25 mouse cellular contexts compared by ENCODE assay signal in the genomic region with DNA sequence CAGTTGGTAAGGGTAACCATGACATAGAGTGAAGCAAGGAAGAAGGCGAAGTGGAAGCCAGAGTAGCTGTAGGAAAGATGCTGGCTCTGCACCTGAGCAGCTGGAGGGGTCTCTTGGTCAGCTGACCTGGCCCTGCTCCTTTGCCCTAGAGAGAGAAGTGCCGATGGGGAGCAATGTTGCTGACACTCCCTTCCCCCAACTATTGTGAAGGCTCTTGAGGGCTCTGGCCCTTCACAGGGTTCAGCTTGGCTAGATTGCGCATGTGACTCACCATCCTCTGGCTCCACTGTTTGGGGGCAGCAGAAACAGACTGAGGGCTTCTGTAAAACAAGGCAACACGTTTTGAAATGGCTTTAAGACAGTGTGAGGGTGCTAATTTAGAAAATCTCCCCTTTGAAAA. TPM values are rescaled to one million over a fixed set of nuclear protein-coding genes. Genes with fewer than 3 reads are reported as not detected.
A peak's percentile ranks its signal among the peaks of the same experiment; 100 is the strongest.
DNase-seq lines count a peak whose midpoint lies in the region; ATAC-seq and TF ChIP-seq lines count a peak whose summit lies in the region.
"Had no signal": no experiment of that assay in that cellular context is flagged by ENCODE, and none has a peak within 500 bp of the region (broad histone marks: within the 10 kb centered on the region; RNA-seq: fewer than 3 reads in every experiment).

No protein-coding gene starts in this region.

- H3K9ac ChIP-seq in heart, embryonic 11.5 days (ENCODE audit: low read depth, low read length), result no peak overlapping the region
- H3K9ac ChIP-seq in limb, embryonic 15.5 days, result no peak overlapping the region
- H3K9ac ChIP-seq: embryonic facial prominence, embryonic 15.5 days; forebrain, embryonic 13.5 days; limb, embryonic 12.5 days; liver, embryonic 14.5 days; neural tube, embryonic 15.5 days had no signal

- WGBS in heart, embryonic 11.5 days (ENCODE audit: insufficient replicate concordance), result 58% methylated on average over 4 of the region's 4 CpGs
- WGBS in limb, embryonic 15.5 days, result 78% methylated on average over 4 of the region's 4 CpGs
- 90% methylated on average over 4 of the region's 4 CpGs for WGBS in limb, embryonic 10.5 days
- 86% methylated on average over 4 of the region's 4 CpGs for WGBS in macrophage (ENCODE audit: missing documents)

- H3K79me2 ChIP-seq in macrophage (ENCODE audit: inconsistent target), result peaks cover 46% of the 10 kb centered on the region

- TF ChIP-seq POLR2A in bone marrow macrophage, adult 2 months (IDR thresholded peaks at IDR 0.05; ENCODE audit: borderline replicate concordance, low read depth, low read length), result no peak

- H3K4me1 ChIP-seq in heart, embryonic 11.5 days (ENCODE audit: control insufficient read depth, insufficient read depth, low read length), result peaks cover 23% of the 10 kb centered on the region
- peaks cover 26% of the 10 kb centered on the region for H3K4me1 ChIP-seq in limb, embryonic 15.5 days
- H3K4me1 ChIP-seq in limb, embryonic 10.5 days, result peaks cover 33% of the 10 kb centered on the region
- peaks cover 32% of the 10 kb centered on the region for H3K4me1 ChIP-seq in bone marrow macrophage, adult 2 months (ENCODE audit: control insufficient read depth, insufficient read depth, low read length)

- H3K9me3 ChIP-seq in heart, embryonic 11.5 days (replicated peaks; ENCODE audit: control insufficient read depth, low read length), result no peaks in the 10 kb centered on the region
- no peaks in the 10 kb centered on the region for H3K9me3 ChIP-seq in limb, embryonic 15.5 days
- no peaks in the 10 kb centered on the region for H3K9me3 ChIP-seq in limb, embryonic 10.5 days (replicated peaks)
- H3K9me3 ChIP-seq: embryonic facial prominence, embryonic 15.5 days; forebrain, embryonic 13.5 days; G1E; limb, embryonic 12.5 days; neural tube, embryonic 15.5 days had no signal

- no peak for ATAC-seq in heart, embryonic 11.5 days (replicated peaks; ENCODE audit: insufficient number of reproducible peaks, low FRiP score, low TSS enrichment)
- no peak for ATAC-seq in limb, embryonic 15.5 days (ENCODE audit: insufficient number of reproducible peaks, low FRiP score, low TSS enrichment, low read depth)
- ATAC-seq: CD4-positive, CD25-positive, alpha-beta regulatory T cell, adult 4 months; forebrain, embryonic 13.5 days; hindbrain, postnatal 0 days had no signal

- DNase-seq in heart, postnatal 25 days (ENCODE audit: low spot score), result no peak
- DNase-seq in limb, embryonic 10.5 days (ENCODE audit: low spot score), result no peak
- no peak for DNase-seq in urinary bladder, adult 18-20 months (ENCODE audit: low spot score in 2 of 2)
- DNase-seq: cerebellum, postnatal 10 days; gastrocnemius, postnatal 36 days; kidney, adult 2 months; kidney, postnatal 36 days; layer of hippocampus, adult 9-11 months; lung, postnatal 10 days; right cerebral cortex, postnatal 25 days; thymus, adult 18-20 months had no signal

- no peak overlapping the region for H3K4me2 ChIP-seq in heart, embryonic 11.5 days
- H3K4me2 ChIP-seq in limb, embryonic 15.5 days, result no peak overlapping the region
- H3K4me2 ChIP-seq: embryonic facial prominence, embryonic 15.5 days; forebrain, embryonic 13.5 days; limb, embryonic 12.5 days; midbrain, embryonic 11.5 days; neural tube, embryonic 15.5 days had no signal

- intact Hi-C loops in heart, postnatal 25 days (cut with DNase I), result no loop called here

- peak overlapping the region; percentile 84; the same call in 1 of the 2 replicates for H3K27ac ChIP-seq in heart, embryonic 11.5 days (ENCODE audit: low read depth, low read length)
- H3K27ac ChIP-seq in limb, embryonic 15.5 days, result no peak overlapping the region
- no peak overlapping the region for H3K27ac ChIP-seq in limb, embryonic 10.5 days
- peak overlapping the region; percentile 51 for H3K27ac ChIP-seq in bone marrow macrophage, adult 2 months (ENCODE audit: insufficient read depth, low read depth, low read length)
- H3K27ac ChIP-seq in macrophage, result peak overlapping the region; percentile 32; the same call in 1 of the 2 replicates
- H3K27ac ChIP-seq: embryonic facial prominence, embryonic 15.5 days; forebrain, embryonic 13.5 days; hindbrain, postnatal 0 days; limb, embryonic 12.5 days; liver, embryonic 14.5 days; neural tube, embryonic 15.5 days had no signal

- no peaks in the 10 kb centered on the region for H3K27me3 ChIP-seq in heart, embryonic 11.5 days (ENCODE audit: control insufficient read depth, insufficient read depth, low read length)
- H3K27me3 ChIP-seq in limb, embryonic 15.5 days, result no peaks in the 10 kb centered on the region
- no peaks in the 10 kb centered on the region for H3K27me3 ChIP-seq in limb, embryonic 10.5 days (ENCODE audit: low read depth, poor library complexity, severe bottlenecking)
- H3K27me3 ChIP-seq: embryonic facial prominence, embryonic 15.5 days; forebrain, embryonic 13.5 days; limb, embryonic 12.5 days; neural tube, embryonic 15.5 days had no signal

- H3K4me3 ChIP-seq in heart, embryonic 11.5 days (ENCODE audit: low read depth, low read length), result no peak overlapping the region
- 0 out of 2 replicates have a peak overlapping the region, but pooled peaks have one; percentile 9 for H3K4me3 ChIP-seq in limb, embryonic 15.5 days
- no peak overlapping the region for H3K4me3 ChIP-seq in limb, embryonic 10.5 days
- no peak overlapping the region for H3K4me3 ChIP-seq in bone marrow macrophage, adult 2 months (ENCODE audit: insufficient read depth, low read length)
- no peak overlapping the region for H3K4me3 ChIP-seq in macrophage (ENCODE audit: inconsistent target)
- H3K4me3 ChIP-seq: embryonic facial prominence, embryonic 15.5 days; forebrain, embryonic 13.5 days; limb, embryonic 12.5 days; neural tube, embryonic 15.5 days had no signal

- TF ChIP-seq CTCF in bone marrow macrophage, adult 2 months (IDR thresholded peaks at IDR 0.05; ENCODE audit: low read depth, low read length), result no peak

- H3K36me3 ChIP-seq in heart, embryonic 11.5 days (ENCODE audit: control insufficient read depth, insufficient read depth, low read length), result peaks cover 11% of the 10 kb centered on the region; the same call in 1 of the 2 replicates
- peaks cover 20% of the 10 kb centered on the region for H3K36me3 ChIP-seq in limb, embryonic 15.5 days
- peaks cover 53% of the 10 kb centered on the region for H3K36me3 ChIP-seq in limb, embryonic 10.5 days
- peaks cover 14% of the 10 kb centered on the region; the same call in 1 of the 2 replicates for H3K36me3 ChIP-seq in macrophage (ENCODE audit: inconsistent target)

RNA-seq across cellular contexts. Expression of a gene that starts 0.7 kb away (rescaled TPM):
- 118 and 124 TPM in 2 replicates for polyA plus RNA-seq in heart, embryonic 11.5 days (2014; fragmentation: Nextera tagmentation; extraction: Ambion mirVana)
- total RNA-seq in heart, postnatal 25 days (2021), result 10 to 100 TPM; 22.8 to 23.1 TPM
- 116 and 126 TPM in 2 replicates for polyA plus RNA-seq in limb, embryonic 15.5 days (2015; fragmentation: Nextera tagmentation; extraction: Ambion mirVana)
- polyA plus RNA-seq in limb, embryonic 10.5 days (2016; fragmentation: Nextera tagmentation; extraction: Ambion mirVana), result 172 and 201 TPM in 2 replicates
- polyA plus RNA-seq in bone marrow macrophage, adult 2 months (2012; ENCODE audit: insufficient read depth, insufficient read length, missing spikeins), result 44.7 and 69.0 TPM in 2 replicates
- 100 to 1,000 TPM in 2 of 26 experiments, 10 to 100 TPM in 24; 27.9 to 101 (median 70.4) TPM for total RNA-seq in macrophage (2018; cell fraction: chromatin; rRNA removed)
- total RNA-seq in macrophage (2018; cell fraction: cytosol; rRNA removed), result 10 to 100 TPM in 2 of 26 experiments, 1 to 10 TPM in 24; 1.1 to 20.3 (median 4.7) TPM
- 10 to 100 TPM; 20.7 to 70.6 (median 39.9) TPM for total RNA-seq in macrophage (2018; cell fraction: nucleus; rRNA removed)
- 13.5 to 25.3 TPM (median 20.5 TPM) in 3 replicates for polyA plus RNA-seq in macrophage (2018)

RNA-seq across cellular contexts. Expression of a gene that starts 3.4 kb away (rescaled TPM):
- 603 and 608 TPM in 2 replicates for polyA plus RNA-seq in heart, embryonic 11.5 days (2014; fragmentation: Nextera tagmentation; extraction: Ambion mirVana)
- total RNA-seq in heart, postnatal 25 days (2021), result 100 to 1,000 TPM; 392 to 395 TPM
- 552 and 557 TPM in 2 replicates for polyA plus RNA-seq in limb, embryonic 15.5 days (2015; fragmentation: Nextera tagmentation; extraction: Ambion mirVana)
- polyA plus RNA-seq in limb, embryonic 10.5 days (2016; fragmentation: Nextera tagmentation; extraction: Ambion mirVana), result 472 and 490 TPM in 2 replicates
- polyA plus RNA-seq in bone marrow macrophage, adult 2 months (2012; ENCODE audit: insufficient read depth, insufficient read length, missing spikeins), result 547 and 575 TPM in 2 replicates
- 100 to 1,000 TPM in 8 of 26 experiments, 10 to 100 TPM in 18; 22.2 to 154 (median 72.0) TPM for total RNA-seq in macrophage (2018; cell fraction: chromatin; rRNA removed)
- total RNA-seq in macrophage (2018; cell fraction: cytosol; rRNA removed), result 100 to 1,000 TPM; 556 to 864 (median 617) TPM
- 100 to 1,000 TPM in 22 of 26 experiments, 10 to 100 TPM in 4; 82.9 to 281 (median 152) TPM for total RNA-seq in macrophage (2018; cell fraction: nucleus; rRNA removed)
- 394 to 858 TPM (median 784 TPM) in 3 replicates for polyA plus RNA-seq in macrophage (2018)

RNA-seq across cellular contexts. Expression of a gene that starts 4.2 kb away (rescaled TPM):
- 0.07 TPM in 1 of 2 replicates, not detected in the other for polyA plus RNA-seq in heart, embryonic 11.5 days (2014; fragmentation: Nextera tagmentation; extraction: Ambion mirVana)
- total RNA-seq in heart, postnatal 25 days (2021), result under 1 TPM in 1 of 2 experiments, not detected in 1; 0.10 TPM
- 0.12 and 0.25 TPM in 2 replicates for polyA plus RNA-seq in limb, embryonic 15.5 days (2015; fragmentation: Nextera tagmentation; extraction: Ambion mirVana)
- polyA plus RNA-seq in limb, embryonic 10.5 days (2016; fragmentation: Nextera tagmentation; extraction: Ambion mirVana), result 0.10 TPM in 1 of 2 replicates, not detected in the other
- not detected in 2 replicates for polyA plus RNA-seq in bone marrow macrophage, adult 2 months (2012; ENCODE audit: insufficient read depth, insufficient read length, missing spikeins)
- total RNA-seq in macrophage (2018; cell fraction: chromatin; rRNA removed), result 1 to 10 TPM in 3 of 26 experiments, under 1 TPM in 8, not detected in 15; 0.16 to 1.5 (median 0.79) TPM
- under 1 TPM in 11 of 26 experiments, not detected in 15; 0.04 to 0.19 (median 0.10) TPM for total RNA-seq in macrophage (2018; cell fraction: cytosol; rRNA removed)
- total RNA-seq in macrophage (2018; cell fraction: nucleus; rRNA removed), result under 1 TPM in 6 of 26 experiments, not detected in 20; 0.26 to 0.64 (median 0.38) TPM
- polyA plus RNA-seq in macrophage (2018), result 0.15 to 0.50 TPM in 2 of 3 replicates, not detected in the other
- total RNA-seq: gastrocnemius, postnatal 36 days had no signal
- polyA plus RNA-seq: G1E; limb, embryonic 12.5 days had no signal

RNA-seq across cellular contexts. Expression of a gene that starts 8.3 kb away (rescaled TPM):
- 1.6 and 2.4 TPM in 2 replicates for polyA plus RNA-seq in heart, embryonic 11.5 days (2014; fragmentation: Nextera tagmentation; extraction: Ambion mirVana)
- under 1 TPM in 1 of 2 experiments, not detected in 1; 0.14 TPM for total RNA-seq in heart, postnatal 25 days (2021)
- polyA plus RNA-seq in limb, embryonic 15.5 days (2015; fragmentation: Nextera tagmentation; extraction: Ambion mirVana), result 8.8 and 9.5 TPM in 2 replicates
- polyA plus RNA-seq in limb, embryonic 10.5 days (2016; fragmentation: Nextera tagmentation; extraction: Ambion mirVana), result 6.4 and 8.1 TPM in 2 replicates
- 0.92 TPM in 1 of 2 replicates, not detected in the other for polyA plus RNA-seq in bone marrow macrophage, adult 2 months (2012; ENCODE audit: insufficient read depth, insufficient read length, missing spikeins)
- 1 to 10 TPM in 20 of 26 experiments, under 1 TPM in 4, not detected in 2; 0.44 to 8.9 (median 1.8) TPM for total RNA-seq in macrophage (2018; cell fraction: chromatin; rRNA removed)
- under 1 TPM in 15 of 26 experiments, not detected in 11; 0.06 to 0.15 (median 0.10) TPM for total RNA-seq in macrophage (2018; cell fraction: cytosol; rRNA removed)
- 1 to 10 TPM in 12 of 26 experiments, under 1 TPM in 13, not detected in 1; 0.35 to 4.9 (median 0.96) TPM for total RNA-seq in macrophage (2018; cell fraction: nucleus; rRNA removed)
- polyA plus RNA-seq in macrophage (2018), result 0.10 to 0.13 TPM in 2 of 3 replicates, not detected in the other
- total RNA-seq: G1E; gastrocnemius, postnatal 36 days; left cerebral cortex, adult 8-10 months had no signal

RNA-seq across cellular contexts. Expression of a gene that starts 21.5 kb away (rescaled TPM):
- 45.0 and 48.8 TPM in 2 replicates for polyA plus RNA-seq in heart, embryonic 11.5 days (2014; fragmentation: Nextera tagmentation; extraction: Ambion mirVana)
- 10 to 100 TPM; 29.1 to 30.2 TPM for total RNA-seq in heart, postnatal 25 days (2021)
- polyA plus RNA-seq in limb, embryonic 15.5 days (2015; fragmentation: Nextera tagmentation; extraction: Ambion mirVana), result 61.3 and 64.4 TPM in 2 replicates
- 44.5 and 54.5 TPM in 2 replicates for polyA plus RNA-seq in limb, embryonic 10.5 days (2016; fragmentation: Nextera tagmentation; extraction: Ambion mirVana)
- polyA plus RNA-seq in bone marrow macrophage, adult 2 months (2012; ENCODE audit: insufficient read depth, insufficient read length, missing spikeins), result 44.4 and 47.3 TPM in 2 replicates
- total RNA-seq in macrophage (2018; cell fraction: chromatin; rRNA removed), result 10 to 100 TPM in 20 of 26 experiments, 1 to 10 TPM in 6; 7.7 to 20.1 (median 13.8) TPM
- total RNA-seq in macrophage (2018; cell fraction: cytosol; rRNA removed), result 10 to 100 TPM; 25.1 to 52.1 (median 35.4) TPM
- 10 to 100 TPM in 25 of 26 experiments, 1 to 10 TPM in 1; 6.5 to 29.7 (median 16.5) TPM for total RNA-seq in macrophage (2018; cell fraction: nucleus; rRNA removed)
- polyA plus RNA-seq in macrophage (2018), result 30.4 to 59.5 TPM (median 36.3 TPM) in 3 replicates

Comparison
In these comparisons a context has a peak if more than half of its experiments do, and no peak if none do; other contexts are left out.
1. H3K27ac ChIP-seq: peak in heart, embryonic 11.5 days (single experiment), bone marrow macrophage, adult 2 months (single experiment) and macrophage (single experiment); none in limb, embryonic 15.5 days (single experiment) and limb, embryonic 10.5 days (single experiment).